Mouse (Mus musculus): ENCODE results near the gene Gnptg.

The Gnptg gene

GRCm38 (mm10) chr17:25239695-25240636 is at the start of gene Gnptg, which contains the start of gene Tsr3:
Gnptg (minus strand) TSS chr17:25240124.
Tsr3 (plus strand) TSS chr17:25240170.
- DNase-seq (ENCODE audit: low read depth, low spot score), result peak; percentile 93

GRCm38 (mm10) chr17:25288842-25289241 is 48.9 kb upstream of the Gnptg start:
- peak; percentile 69 for DNase-seq (ENCODE audit: low read depth, low spot score)

- DNase-seq (ENCODE audit: low read depth, low spot score), result peak; percentile 90
These were observed 45.1 kb upstream of the Gnptg start for GRCm38 (mm10) chr17:25285033-25285432.

GRCm38 (mm10) chr17:25282133-25282532 is 42.2 kb upstream of the Gnptg start:
- peak; percentile 57 for DNase-seq (ENCODE audit: low read depth, low spot score)

- no peak for DNase-seq (ENCODE audit: low read depth, low spot score)
These were observed 35.9 kb upstream of the Gnptg start for GRCm38 (mm10) chr17:25275833-25276232.

- DNase-seq (ENCODE audit: low read depth, low spot score), result no peak
These were observed 34.8 kb upstream of the Gnptg start, which contains the start of gene Ube2i for GRCm38 (mm10) chr17:25274571-25275346. Ube2i (minus strand) TSS chr17:25274622.

- DNase-seq (ENCODE audit: low read depth, low spot score), result peak; percentile 96
These were observed 34.0 kb upstream of the Gnptg start for GRCm38 (mm10) chr17:25273706-25274501.

GRCm38 (mm10) chr17:25272951-25273705 is 33.2 kb upstream of the Gnptg start:
- peak; percentile 89 for DNase-seq (ENCODE audit: low read depth, low spot score)

- DNase-seq (ENCODE audit: low read depth, low spot score), result peak; percentile 61
These were observed 32.4 kb upstream of the Gnptg start for GRCm38 (mm10) chr17:25272326-25272725.

GRCm38 (mm10) chr17:25270795-25271335 is 30.9 kb upstream of the Gnptg start:
- DNase-seq (ENCODE audit: low read depth, low spot score), result peak; percentile 35

- peak; percentile 53 for DNase-seq (ENCODE audit: low read depth, low spot score)
These were observed 24.5 kb upstream of the Gnptg start for GRCm38 (mm10) chr17:25264453-25264852.

GRCm38 (mm10) chr17:25257804-25258261 is 17.9 kb upstream of the Gnptg start:
- DNase-seq (ENCODE audit: low read depth, low spot score), result peak; percentile 62

GRCm38 (mm10) chr17:25256140-25256754 is 16.3 kb upstream of the Gnptg start, which contains the start of gene Baiap3:
Baiap3 (minus strand) TSS chr17:25256364.
- no peak for DNase-seq (ENCODE audit: low read depth, low spot score)

GRCm38 (mm10) chr17:25255110-25255509 is 15.2 kb upstream of the Gnptg start:
- DNase-seq (ENCODE audit: low read depth, low spot score), result no peak

GRCm38 (mm10) chr17:25253760-25254159 is 13.8 kb upstream of the Gnptg start:
- no peak for DNase-seq (ENCODE audit: low read depth, low spot score)

GRCm38 (mm10) chr17:25252643-25253042 is 12.7 kb upstream of the Gnptg start:
- DNase-seq (ENCODE audit: low read depth, low spot score), result no peak

GRCm38 (mm10) chr17:25250181-25250835 is 10.4 kb upstream of the Gnptg start:
- DNase-seq (ENCODE audit: low read depth, low spot score), result no peak

GRCm38 (mm10) chr17:25248033-25248750 is 8.3 kb upstream of the Gnptg start:
- DNase-seq (ENCODE audit: low read depth, low spot score), result no peak

- no peak for DNase-seq (ENCODE audit: low read depth, low spot score)
These were observed 4.3 kb upstream of the Gnptg start for GRCm38 (mm10) chr17:25244239-25244638.
